Mouse (Mus musculus): ENCODE measurements at regions not wholly inside any gene's neighbourhood (a gene's known extent, or its start where the extent isn't known, plus 50 kb on each side); places are given as distances from the start of the nearest gene placed in this dataset.
"Not testable (repeated sequence)": the region's sequence is repeated elsewhere in the genome, so short reads cannot be mapped to it uniquely, and the experiment has no call there.

DNA sequence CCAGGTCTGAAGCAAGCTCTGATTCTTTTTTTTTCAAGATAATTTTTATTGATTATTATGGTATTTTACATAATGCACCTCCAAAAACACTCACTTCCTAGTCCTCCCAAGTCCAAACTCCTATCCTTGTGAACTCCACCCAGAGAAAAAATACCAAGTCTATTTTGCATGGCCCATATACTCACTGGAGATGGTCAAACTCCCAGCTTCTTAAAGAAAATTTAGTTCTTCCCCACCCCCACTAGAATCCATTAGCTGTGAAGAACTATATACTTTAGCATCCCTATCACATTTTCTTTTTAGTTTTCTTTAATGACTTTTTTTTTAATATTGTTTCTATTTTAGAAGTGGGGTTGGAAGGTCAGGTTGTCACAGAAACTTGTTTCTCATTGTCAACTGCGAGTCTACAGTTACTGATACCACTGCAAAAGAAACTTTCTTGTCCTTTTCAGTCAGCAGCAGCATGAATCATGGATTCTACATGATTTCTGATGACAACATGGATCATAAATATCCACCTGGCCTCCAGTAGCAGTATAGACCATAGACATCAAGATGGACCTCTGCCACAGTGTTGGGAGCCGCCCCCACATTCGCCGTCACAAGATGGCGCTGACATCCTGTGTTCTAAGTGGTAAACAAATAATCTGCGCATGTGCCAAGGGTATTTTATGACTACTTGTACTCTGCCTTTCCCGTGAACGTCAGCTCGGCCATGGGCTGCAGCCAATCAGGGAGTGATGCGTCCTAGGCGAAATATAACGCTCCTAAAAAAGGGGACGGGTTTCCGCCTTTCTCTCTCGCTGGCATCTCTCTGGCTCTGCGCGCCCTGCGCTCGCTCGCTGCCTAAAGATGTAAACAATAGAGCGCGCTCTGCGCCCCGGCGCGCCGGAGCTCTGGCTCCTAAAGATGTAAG is 69.0 kb downstream of the Pgr15l start:
- 52% methylated on average over 27 of the region's 27 CpGs for WGBS
- H3K4me3 ChIP-seq = peak overlapping the region; percentile 16; the same call in 1 of the 2 replicates
- not testable (repeated sequence) for H3K27me3 ChIP-seq; H3K9ac ChIP-seq; H3K36me3 ChIP-seq; H3K9me3 ChIP-seq; H3K27ac ChIP-seq; H3K4me1 ChIP-seq; ATAC-seq (ENCODE audit: insufficient number of reproducible peaks, insufficient read depth, low FRiP score, low TSS enrichment); H3K4me2 ChIP-seq (replicated peaks)

- Histone ChIP-seq H3K27me3 (no peaks in the 10 kb centered on the region), H3K4me3 (peak overlapping the region; percentile 16; the same call in 1 of the 2 replicates), H3K9ac (no peak overlapping the region), H3K36me3 (no peaks in the 10 kb centered on the region), H3K9me3 (no peaks in the 10 kb centered on the region), H3K4me1 (no peaks in the 10 kb centered on the region), H3K4me2 (replicated peaks) (peak overlapping the region; percentile 30), H3K27ac (no peak overlapping the region)
- ATAC-seq (ENCODE audit: insufficient number of reproducible peaks, insufficient read depth, low FRiP score, low TSS enrichment) = no peak
Measured at GRCm38 (mm10) chrX:97142237-97142636, 69.8 kb downstream of the Pgr15l start.

- Histone ChIP-seq H3K9me3 (no peaks in the 10 kb centered on the region), H3K9ac (no peak overlapping the region), H3K27ac (no peak overlapping the region), H3K27me3 (no peaks in the 10 kb centered on the region), H3K4me1 (no peaks in the 10 kb centered on the region), H3K36me3 (no peaks in the 10 kb centered on the region), H3K4me3 (no peak overlapping the region), H3K4me2 (replicated peaks) (no peak overlapping the region)
- WGBS = 81% methylated on average over 2 of the region's 2 CpGs
- ATAC-seq (ENCODE audit: insufficient number of reproducible peaks, insufficient read depth, low FRiP score, low TSS enrichment) = no peak
Measured at GRCm38 (mm10) chrX:97156155-97156554, 83.8 kb downstream of the Pgr15l start.
